Mouse (Mus musculus): ENCODE measurements around the gene Gm47985.

DNA sequence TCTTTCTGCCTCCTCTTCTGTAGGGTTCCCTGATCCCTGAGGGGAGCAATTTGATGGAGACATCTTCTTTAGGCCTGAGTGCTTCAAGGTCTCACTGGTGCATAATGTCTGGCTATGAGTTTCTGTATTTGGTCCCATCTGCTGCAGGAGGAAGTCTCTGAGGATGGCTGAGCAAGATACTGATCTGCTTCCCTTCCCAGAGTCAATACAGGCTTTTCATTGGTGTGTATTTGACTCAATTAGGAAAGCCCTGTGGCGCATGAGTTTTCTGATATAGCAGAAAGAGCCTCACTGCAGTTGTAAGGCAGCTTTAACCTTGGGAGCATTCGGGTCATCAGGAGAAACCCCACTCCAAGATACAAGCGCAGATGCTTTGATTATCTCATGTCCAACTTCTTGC is 26.2 kb upstream of the Gm47985 start:
- TF ChIP-seq POLR2A (IDR thresholded peaks at IDR 0.05; ENCODE audit: control insufficient read depth, low read depth, low read length): no peak
- no peak for TF ChIP-seq CTCF (IDR thresholded peaks at IDR 0.05; ENCODE audit: control insufficient read depth, insufficient read depth, insufficient replicate concordance, low read depth, low read length)
